Mouse (Mus musculus) thymus, adult 2 months (tissue): ENCODE results near the gene Pcdh15.

Source experiments
- CTCF ChIP-seq: fragments of 200-500 bp; IDR thresholded peaks from 2 replicates; pipeline ENCODE4 v1.5.1; 2012; ENCODE audit warnings: mild to moderate bottlenecking, control low read depth, low read length, moderate library complexity, borderline replicate concordance; ENCODE audit not compliant: control insufficient read depth, poor library complexity, insufficient read depth; ENCODE audit errors: extremely low read depth
- POLR2A ChIP-seq: fragments of 200-500 bp; IDR thresholded peaks from 2 replicates; pipeline ENCODE4 v1.6.1; 2012; ENCODE audit warnings: mild to moderate bottlenecking, low read length, control low read depth, moderate library complexity; ENCODE audit not compliant: control insufficient read depth, poor library complexity, insufficient read depth; ENCODE audit errors: extremely low read depth

- TF ChIP-seq CTCF (no peak), POLR2A (no peak)
These were observed 987.5 kb downstream of the Pcdh15 start for GRCm38 (mm10) chr10:74086653-74087052.
